Mouse (Mus musculus) midbrain, embryonic 14.5 days (tissue): ENCODE results near the gene Oxt. TPM values are rescaled to one million over a fixed set of nuclear protein-coding genes. Genes with fewer than 3 reads are reported as not detected.
A peak's percentile ranks its signal among the peaks of the same experiment; 100 is the strongest.

Source experiments
- ATAC-seq: fragments of 200-750 bp; cut with Nextera tagmentation; 2 replicates; pipeline ENCODE4 v1.8.0; 2017; ENCODE audit warnings: moderate number of reproducible peaks, moderate library complexity; ENCODE audit not compliant: low FRiP score, low TSS enrichment
- DNase-seq: peaks from one replicate; pipeline ENCODE4 v3.0.0-alpha.2; 2015
- H3K27ac ChIP-seq: fragments of 300-500 bp; sonication (generic); replicated peaks from 2 replicates; pipeline ENCODE4 v1.5.1; 2014; ENCODE audit warnings: mild to moderate bottlenecking, low read depth, low read length, moderate library complexity
- H3K27me3 ChIP-seq: fragments of 300-500 bp; sonication (generic); 2 replicates; pipeline ENCODE4 v1.6.1; 2014; ENCODE audit warnings: low read length, control low read depth, mixed read lengths; ENCODE audit not compliant: control insufficient read depth, insufficient read depth
- H3K36me3 ChIP-seq: fragments of 300-500 bp; sonication (generic); 2 replicates; pipeline ENCODE4 v1.6.1; 2014; ENCODE audit warnings: low read length, control low read depth; ENCODE audit not compliant: control insufficient read depth, insufficient read depth
- H3K4me1 ChIP-seq: fragments of 300-500 bp; sonication (generic); 2 replicates; pipeline ENCODE4 v1.6.1; 2014; ENCODE audit warnings: mild to moderate bottlenecking, antibody characterized with exemption, low read length, control low read depth; ENCODE audit not compliant: control insufficient read depth, insufficient read depth
- H3K4me2 ChIP-seq: fragments of 300-500 bp; sonication (generic); 2 replicates; pipeline ENCODE4 v1.6.1; 2014; ENCODE audit warnings: mild to moderate bottlenecking, low read length, moderate library complexity
- H3K4me3 ChIP-seq: fragments of 300-500 bp; sonication (generic); replicated peaks from 2 replicates; pipeline ENCODE4 v1.5.1; 2014; ENCODE audit warnings: low read depth, low read length
- H3K9ac ChIP-seq: fragments of 300-500 bp; sonication (generic); replicated peaks from 2 replicates; pipeline ENCODE4 v1.6.1; 2014; ENCODE audit warnings: mild to moderate bottlenecking, low read length, moderate library complexity
- H3K9me3 ChIP-seq: fragments of 300-500 bp; sonication (generic); 2 replicates; pipeline ENCODE4 v1.6.1; 2016; ENCODE audit warnings: low read length, control low read depth, mixed read lengths; ENCODE audit not compliant: control insufficient read depth
- WGBS: fragments of 180-500 bp; shearing (Covaris S2); extraction: QIAGEN DNeasy Blood & Tissue Kit; methylation state at CpG from one replicate; pipeline ENCODE4 v1.1.7; 2014; 5-methylcytosine and 5-hydroxymethylcytosine counted together
- microRNA-seq: library from miRNA; unstranded; fragments of <30 nt; microRNA quantifications from one replicate; pipeline ENCODE4, GENCODE M21; 2016
- polyA plus RNA-seq: library from polyadenylated mRNA; unstranded; fragments of >200 nt; fragmentation: Nextera tagmentation; extraction: Ambion mirVana; gene quantifications from 2 replicates; pipeline ENCODE4 v1.2.1, GENCODE M21; 2014

Gene Oxt
- polyA plus RNA-seq, 1 experiment from 2014 or later = 0.59 TPM

- WGBS = 73% methylated on average over 3 of the region's 3 CpGs
- ATAC-seq = no peak
Observed at GRCm38 (mm10) chr2:130598399-130598798, 22.4 kb downstream of the Oxt start.

GRCm38 (mm10) chr2:130602195-130602594 is 26.2 kb downstream of the Oxt start:
- H3K27ac ChIP-seq = no peak overlapping the region
- DNase-seq (no peak), ATAC-seq (no peak)
- 84% methylated on average over 4 of the region's 4 CpGs for WGBS
- H3K4me2 ChIP-seq = no peak overlapping the region
- H3K4me1 ChIP-seq = no peaks in the 10 kb centered on the region
- H3K4me3 ChIP-seq = no peak overlapping the region
- no peak overlapping the region for H3K9ac ChIP-seq
- no peaks in the 10 kb centered on the region for H3K9me3 ChIP-seq
- H3K36me3 ChIP-seq = peaks cover 63% of the 10 kb centered on the region
- H3K27me3 ChIP-seq = no peaks in the 10 kb centered on the region

More at GRCm38 (mm10) chr2:130598399-130598798, 22.4 kb downstream of the Oxt start:
- Histone ChIP-seq H3K4me1 (no peaks in the 10 kb centered on the region), H3K27ac (no peak overlapping the region), H3K9ac (no peak overlapping the region), H3K4me2 (no peak overlapping the region), H3K4me3 (no peak overlapping the region), H3K36me3 (peaks cover 70% of the 10 kb centered on the region), H3K9me3 (no peaks in the 10 kb centered on the region), H3K27me3 (no peaks in the 10 kb centered on the region)
- no peak for DNase-seq

GRCm38 (mm10) chr2:130613091-130613490 is 37.1 kb downstream of the Oxt start:
- no peaks in the 10 kb centered on the region for H3K27me3 ChIP-seq
- WGBS = 69% methylated on average over 3 of the region's 3 CpGs

GRCm38 (mm10) chr2:130618972-130619371 is 43.0 kb downstream of the Oxt start:
- Histone ChIP-seq H3K36me3 (peaks cover 47% of the 10 kb centered on the region), H3K4me2 (no peak overlapping the region), H3K9ac (no peak overlapping the region), H3K27me3 (no peaks in the 10 kb centered on the region), H3K27ac (no peak overlapping the region), H3K9me3 (no peaks in the 10 kb centered on the region), H3K4me3 (no peak overlapping the region), H3K4me1 (no peaks in the 10 kb centered on the region)
- ATAC-seq (no peak), DNase-seq (no peak)
- WGBS = 96% methylated on average over 7 of the region's 7 CpGs

More at GRCm38 (mm10) chr2:130613091-130613490, 37.1 kb downstream of the Oxt start:
- no peak overlapping the region for H3K9ac ChIP-seq
- ATAC-seq (no peak), DNase-seq (peak; percentile 30)
- H3K27ac ChIP-seq = no peak overlapping the region
- H3K4me3 ChIP-seq = no peak overlapping the region
- no peak overlapping the region for H3K4me2 ChIP-seq
- H3K4me1 ChIP-seq = no peaks in the 10 kb centered on the region
- H3K9me3 ChIP-seq = no peaks in the 10 kb centered on the region
- peaks cover 38% of the 10 kb centered on the region for H3K36me3 ChIP-seq

Small RNA genes within 50 kb of the gene (microRNA-seq; reads per million reads assigned to microRNA genes)
- gene Gm23876 = not detected

Other genes starting within 250 kb of the Oxt start
- gene Cpxm1, start 178.6 kb upstream of the Oxt start, polyA plus RNA-seq = 13.0 and 15.3 TPM in 2 replicates
- 0.15 TPM in 1 of 2 replicates, not detected in the other for gene Gm28372, start 170.9 kb upstream of the Oxt start, polyA plus RNA-seq
- gene 1700020A23Rik, start 170.9 kb upstream of the Oxt start, polyA plus RNA-seq = not detected in 2 replicates
- gene Tmem239, start 169.7 kb upstream of the Oxt start, polyA plus RNA-seq = not detected in 2 replicates
- 88.2 and 88.6 TPM in 2 replicates for gene Vps16, start 151.8 kb upstream of the Oxt start, polyA plus RNA-seq
- gene Pced1a, start 151.5 kb upstream of the Oxt start, polyA plus RNA-seq = 10.1 and 15.1 TPM in 2 replicates
- gene Ptpra, start 125.9 kb upstream of the Oxt start, polyA plus RNA-seq = 119 and 156 TPM in 2 replicates
- gene Mrps26, start 12.4 kb upstream of the Oxt start, polyA plus RNA-seq = 98.4 and 112 TPM in 2 replicates
- 0.70 TPM in 1 of 2 replicates, not detected in the other for gene Avp, start 6.4 kb downstream of the Oxt start, polyA plus RNA-seq
- 7.4 and 13.8 TPM in 2 replicates for gene Fastkd5, start 53.9 kb downstream of the Oxt start, polyA plus RNA-seq
- gene Ubox5, start 53.9 kb downstream of the Oxt start, polyA plus RNA-seq = 10.6 and 13.0 TPM in 2 replicates
- gene Lzts3, start 66.6 kb downstream of the Oxt start, polyA plus RNA-seq = 3.4 and 9.1 TPM in 2 replicates
- gene Ddrgk1, start 88.5 kb downstream of the Oxt start, polyA plus RNA-seq = 50.5 and 56.1 TPM in 2 replicates
- gene Itpa, start 91.4 kb downstream of the Oxt start, polyA plus RNA-seq = 122 and 135 TPM in 2 replicates
- gene Slc4a11, start 121.3 kb downstream of the Oxt start, polyA plus RNA-seq = 0.49 and 0.51 TPM in 2 replicates